Mouse (Mus musculus) MEL (cell line): ENCODE measurements around the gene Itpr1. TPM values are rescaled to one million over a fixed set of nuclear protein-coding genes. Genes with fewer than 3 reads are reported as not detected.

Experiments
- DNase-seq: peaks from one replicate; pipeline ENCODE4 v3.0.0; 2011; ENCODE audit warnings: low read depth, low spot score
- H3K27ac ChIP-seq: 2 replicates; pipeline ENCODE4 v1.5.1; 2012; ENCODE audit warnings: low read depth, mild to moderate bottlenecking, control low read depth, low read length, moderate library complexity; ENCODE audit not compliant: control insufficient read depth
- H3K27me3 ChIP-seq, 2 experiments: fragments of 150-350 bp in 1 of 2; sonication (generic) in 1 of 2; 2 replicates each; pipeline ENCODE4 v1.6.1; 2012; ENCODE audit warnings: low read length in 2 of 2, mild to moderate bottlenecking in 2 of 2, improper control_type of control experiment in 1 of 2, moderate library complexity in 1 of 2; ENCODE audit not compliant: insufficient read depth in 2 of 2, control insufficient read depth in 1 of 2
- H3K36me3 ChIP-seq, 2 experiments: 2 replicates each; pipeline ENCODE4 v1.6.1; 2012 to 2014; ENCODE audit warnings: low read length in 2 of 2, improper control_type of control experiment in 1 of 2, inconsistent platforms in 1 of 2, mild to moderate bottlenecking in 1 of 2; ENCODE audit not compliant: insufficient read depth in 2 of 2, control insufficient read depth in 1 of 2
- H3K4me1 ChIP-seq, 2 experiments: fragments of 150-350 bp in 1 of 2; sonication (generic) in 1 of 2; 2 replicates each; pipeline ENCODE4 v1.6.1; 2012; ENCODE audit warnings: low read length in 2 of 2, improper control_type of control experiment in 1 of 2, mild to moderate bottlenecking in 1 of 2; ENCODE audit not compliant: insufficient read depth in 2 of 2, control insufficient read depth in 1 of 2
- H3K4me3 ChIP-seq, 2 experiments: fragments of 150-350 bp in 1 of 2; sonication (generic) in 1 of 2; 2 replicates each; pipeline ENCODE4 v1.5.1; 2012; ENCODE audit warnings: low read depth in 2 of 2, low read length in 2 of 2, mild to moderate bottlenecking in 2 of 2, moderate library complexity in 2 of 2, control low read depth in 1 of 2, improper control_type of control experiment in 1 of 2; ENCODE audit not compliant: control insufficient read depth in 1 of 2, insufficient read depth in 1 of 2
- H3K79me2 ChIP-seq: 2 replicates; pipeline ENCODE4 v1.6.1; 2012; ENCODE audit warnings: mild to moderate bottlenecking, low read length, moderate library complexity; ENCODE audit not compliant: control insufficient read depth, poor library complexity, insufficient read depth
- H3K9ac ChIP-seq: 2 replicates; pipeline ENCODE4 v1.6.1; 2012; ENCODE audit warnings: low read depth, mild to moderate bottlenecking, control low read depth, low read length, moderate library complexity; ENCODE audit not compliant: control insufficient read depth, poor library complexity, severe bottlenecking
- H3K9me3 ChIP-seq: fragments of 150-350 bp; sonication (generic); replicated peaks from 2 replicates; pipeline ENCODE4 v1.6.1; 2012; ENCODE audit warnings: mild to moderate bottlenecking, low read length, improper control_type of control experiment, moderate library complexity; ENCODE audit not compliant: insufficient read depth
- CHD1 ChIP-seq: IDR thresholded peaks from 2 replicates; pipeline ENCODE4 v1.6.1; 2012; ENCODE audit warnings: low read depth, mild to moderate bottlenecking, inconsistent platforms, low read length, improper control_type of control experiment
- CHD2 ChIP-seq: IDR thresholded peaks from 2 replicates; pipeline ENCODE4 v1.6.1; 2011; ENCODE audit warnings: low read length, improper control_type of control experiment
- E2F4 ChIP-seq: IDR thresholded peaks from 2 replicates; pipeline ENCODE4 v1.6.1; 2011; ENCODE audit warnings: low read depth, low read length, improper control_type of control experiment, borderline replicate concordance
- ELF1 ChIP-seq: IDR thresholded peaks from 2 replicates; pipeline ENCODE4 v1.6.1; 2014; ENCODE audit warnings: low read depth, mild to moderate bottlenecking, inconsistent platforms, low read length, improper control_type of control experiment, moderate library complexity
- ETS1 ChIP-seq: IDR thresholded peaks from 2 replicates; pipeline ENCODE4 v1.6.1; 2012; ENCODE audit warnings: low read depth, mild to moderate bottlenecking, inconsistent platforms, low read length, improper control_type of control experiment, moderate library complexity
- GABPA ChIP-seq: IDR thresholded peaks from 2 replicates; pipeline ENCODE4 v1.6.1; 2012; ENCODE audit warnings: low read depth, mild to moderate bottlenecking, inconsistent platforms, low read length, improper control_type of control experiment, moderate library complexity
- JUND ChIP-seq: IDR thresholded peaks from 2 replicates; pipeline ENCODE4 v1.6.1; 2011; ENCODE audit warnings: low read depth, mild to moderate bottlenecking, improper control_type of control experiment, low read length
- KAT2A ChIP-seq: conservative IDR thresholded peaks from 2 replicates; pipeline ENCODE4 v1.6.1; 2012; ENCODE audit warnings: low read depth, low read length, improper control_type of control experiment, inconsistent platforms
- MAZ ChIP-seq: IDR thresholded peaks from 2 replicates; pipeline ENCODE4 v1.6.1; 2012; ENCODE audit warnings: low read depth, mild to moderate bottlenecking, inconsistent platforms, low read length, improper control_type of control experiment
- MXI1 ChIP-seq: IDR thresholded peaks from 2 replicates; pipeline ENCODE4 v1.6.1; 2011; ENCODE audit warnings: mild to moderate bottlenecking, low read depth, low read length, improper control_type of control experiment
- MYB ChIP-seq: IDR thresholded peaks from 2 replicates; pipeline ENCODE4 v1.6.1; 2011; ENCODE audit warnings: mild to moderate bottlenecking, low read depth, low read length, improper control_type of control experiment
- MYC ChIP-seq: IDR thresholded peaks from 2 replicates; pipeline ENCODE4 v1.6.1; 2011; ENCODE audit warnings: low read depth, mild to moderate bottlenecking, low read length, improper control_type of control experiment, moderate library complexity
- NELFE ChIP-seq: IDR thresholded peaks from 2 replicates; pipeline ENCODE4 v1.6.1; 2011; ENCODE audit warnings: low read depth, low read length, improper control_type of control experiment
- POLR2A ChIP-seq, 2 experiments: IDR thresholded peaks; 2 replicates each; pipeline ENCODE4 v1.6.1; 2011 to 2012; ENCODE audit warnings: low read length in 2 of 2, mild to moderate bottlenecking in 2 of 2, control low read depth in 1 of 2, improper control_type of control experiment in 1 of 2, low read depth in 1 of 2, moderate library complexity in 1 of 2; ENCODE audit not compliant: control insufficient read depth in 1 of 2, insufficient read depth in 1 of 2, poor library complexity in 1 of 2
- POLR2AphosphoS2 ChIP-seq: IDR thresholded peaks from 2 replicates; pipeline ENCODE4 v1.6.1; 2011; ENCODE audit warnings: low read length, improper control_type of control experiment
- POLR2AphosphoS5 ChIP-seq: IDR thresholded peaks from 2 replicates; pipeline ENCODE4 v1.6.1; 2012; ENCODE audit warnings: low read depth, borderline replicate concordance, mild to moderate bottlenecking, inconsistent platforms, low read length, moderate library complexity, mixed read lengths
- RAD21 ChIP-seq: IDR thresholded peaks from 2 replicates; pipeline ENCODE4 v1.6.1; 2011; ENCODE audit warnings: mild to moderate bottlenecking, low read depth, low read length, improper control_type of control experiment
- RCOR1 ChIP-seq: IDR thresholded peaks from 2 replicates; pipeline ENCODE4 v1.6.1; 2012; ENCODE audit warnings: low read depth, mild to moderate bottlenecking, inconsistent platforms, low read length, improper control_type of control experiment
- SMC3 ChIP-seq: IDR thresholded peaks from 2 replicates; pipeline ENCODE4 v1.6.1; 2011; ENCODE audit warnings: low read depth, low read length, improper control_type of control experiment
- TAL1 ChIP-seq: IDR thresholded peaks from 2 replicates; pipeline ENCODE4 v1.6.1; 2012; ENCODE audit warnings: mild to moderate bottlenecking, inconsistent platforms, low read length, moderate library complexity, mixed read lengths
- TCF12 ChIP-seq: IDR thresholded peaks from 2 replicates; pipeline ENCODE4 v1.6.1; 2014; ENCODE audit warnings: low read depth, mild to moderate bottlenecking, inconsistent platforms, low read length, improper control_type of control experiment, moderate library complexity
- UBTF ChIP-seq: IDR thresholded peaks from 2 replicates; pipeline ENCODE4 v1.6.1; 2012; ENCODE audit warnings: low read depth, mild to moderate bottlenecking, inconsistent platforms, low read length, improper control_type of control experiment, moderate library complexity, borderline replicate concordance; ENCODE audit not compliant: insufficient read depth
- USF1 ChIP-seq: IDR thresholded peaks from 2 replicates; pipeline ENCODE4 v1.6.1; 2014; ENCODE audit warnings: low read depth, mild to moderate bottlenecking, inconsistent platforms, low read length, improper control_type of control experiment, moderate library complexity
- USF2 ChIP-seq, 2 experiments: IDR thresholded peaks; 2 replicates each; pipeline ENCODE4 v1.6.1; 2011 to 2012; ENCODE audit warnings: improper control_type of control experiment in 2 of 2, low read length in 2 of 2, borderline replicate concordance in 1 of 2, inconsistent platforms in 1 of 2, low read depth in 1 of 2, mild to moderate bottlenecking in 1 of 2; ENCODE audit not compliant: insufficient read depth in 1 of 2
- ZC3H11A ChIP-seq: IDR thresholded peaks from 2 replicates; pipeline ENCODE4 v1.6.1; 2012; ENCODE audit warnings: low read depth, mild to moderate bottlenecking, inconsistent platforms, low read length, improper control_type of control experiment
- ZKSCAN1 ChIP-seq: IDR thresholded peaks from 2 replicates; pipeline ENCODE4 v1.6.1; 2012; ENCODE audit warnings: low read depth, mild to moderate bottlenecking, inconsistent platforms, low read length, improper control_type of control experiment, moderate library complexity
- polyA plus RNA-seq, 2 experiments: library from polyadenylated mRNA; stranded (reverse) in 1 of 2; unstranded in 1 of 2; fragments of >175 nt in 1 of 2; fragments of >200 nt in 1 of 2; gene quantifications; 2 replicates each; pipeline versions ENCODE4 v1.2.1 to v1.2.4; 2012; ENCODE audit warnings: low replicate concordance in 2 of 2, low read depth in 1 of 2; ENCODE audit not compliant: insufficient read length in 2 of 2, insufficient read depth in 1 of 2, missing spikeins in 1 of 2
- total RNA-seq: library from RNA; depleted of rRNA; stranded (reverse); fragments of 300-350 nt; gene quantifications from 2 replicates; pipeline ENCODE4 v1.2.3, GENCODE M21; 2012

Gene Itpr1
- total and polyA plus RNA-seq, 3 experiments = 15.6 to 19.0 TPM; not detected in 1

DNA sequence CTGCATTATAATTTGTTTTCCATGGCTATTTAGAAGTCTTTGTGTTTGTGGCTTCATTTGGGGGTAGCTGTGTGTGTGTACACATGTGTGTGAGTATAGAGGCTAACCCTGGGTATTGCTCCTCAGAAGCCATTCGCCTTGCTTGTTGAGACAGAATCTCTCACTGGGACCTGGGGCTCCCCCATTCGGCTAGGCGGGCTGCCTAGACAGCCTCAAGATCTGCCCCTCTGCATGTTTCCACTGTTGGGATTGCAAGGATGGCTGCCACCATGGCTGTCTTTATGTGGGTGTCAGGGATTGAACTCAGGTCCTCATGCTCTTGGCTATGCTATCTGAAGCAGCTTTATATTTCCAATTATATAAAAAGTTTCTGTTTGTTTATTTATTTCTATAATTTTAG lies 44.3 kb downstream of the Itpr1 start:
- no peaks in the 10 kb centered on the region for H3K9me3 ChIP-seq
- H3K9ac ChIP-seq = no peak overlapping the region
- no peak for DNase-seq
- H3K27ac ChIP-seq = no peak overlapping the region
- peaks cover 0 to 28% of the 10 kb centered on the region in 2 experiments; a peak in 3 of 4 replicates for H3K36me3 ChIP-seq
- no peak for TF ChIP-seq JUND
- no peak for TF ChIP-seq ZKSCAN1
- no peak for TF ChIP-seq TCF12
- no peak for TF ChIP-seq POLR2AphosphoS5
- TF ChIP-seq USF1 = no peak
- no peak for TF ChIP-seq ZC3H11A
- no peak for TF ChIP-seq MYC
- TF ChIP-seq GABPA = no peak
- TF ChIP-seq TAL1 = no peak
- TF ChIP-seq NELFE = no peak
- no peak overlapping the region for H3K4me3 ChIP-seq
- H3K4me1 ChIP-seq = peaks cover 17 to 19% of the 10 kb centered on the region in 2 experiments
- H3K79me2 ChIP-seq = no peaks in the 10 kb centered on the region; the same call in 1 of the 2 replicates
- H3K27me3 ChIP-seq = no peaks in the 10 kb centered on the region

DNA sequence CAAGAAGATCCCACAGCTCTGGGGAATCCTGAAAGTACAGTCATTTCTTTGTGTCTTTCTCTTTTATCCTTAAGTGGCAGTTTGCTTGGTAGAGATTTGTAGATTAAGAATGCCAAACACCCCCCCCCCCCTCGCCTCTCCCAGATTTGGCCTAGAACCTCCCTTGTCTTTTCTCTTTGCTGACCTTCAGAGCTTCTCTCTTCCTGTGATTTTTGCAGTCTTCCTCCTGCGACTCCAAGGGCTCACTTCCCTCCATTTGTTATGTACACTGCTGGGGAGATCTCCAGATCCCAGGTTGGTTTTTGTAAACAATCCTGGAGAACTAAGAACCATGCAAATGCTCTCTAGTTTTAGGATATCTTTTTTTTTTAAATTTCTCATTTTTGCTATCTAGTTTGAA lies 45.7 kb downstream of the Itpr1 start:
- DNase-seq = no peak

DNA sequence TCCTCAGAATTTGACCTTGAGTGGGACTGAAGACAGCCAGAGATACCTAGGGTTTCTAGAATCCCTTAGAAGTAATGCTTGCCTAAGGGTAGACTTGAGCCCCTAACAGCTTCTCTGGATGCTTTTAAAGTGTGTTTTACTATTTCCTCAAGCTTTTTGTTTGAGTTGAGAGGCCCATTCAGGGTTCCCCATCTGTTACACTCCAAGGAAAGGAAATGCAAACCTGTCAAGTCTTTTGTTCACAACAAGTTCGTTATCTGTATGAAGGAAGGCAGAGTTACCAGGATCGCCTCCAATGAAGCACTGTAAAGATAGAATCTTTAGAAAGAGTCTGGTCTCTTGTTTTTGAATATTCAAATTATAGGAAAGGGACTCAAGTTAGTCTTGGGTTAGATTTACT lies 46.8 kb downstream of the Itpr1 start:
- peak; percentile 32 for DNase-seq
- no peaks in the 10 kb centered on the region for H3K27me3 ChIP-seq
- no peak for TF ChIP-seq USF1
- no peak for TF ChIP-seq POLR2AphosphoS5
- TF ChIP-seq E2F4 = no peak
- no peak for TF ChIP-seq KAT2A
- no peak for TF ChIP-seq MXI1
- TF ChIP-seq SMC3 = no peak
- TF ChIP-seq UBTF = no peak
- no peak for TF ChIP-seq CHD2
- no peak for TF ChIP-seq MYB
- no peak for TF ChIP-seq USF2 (IDR thresholded peaks at IDR 0.05; ENCODE audit: borderline replicate concordance in 1 of 2, insufficient read depth in 1 of 2, low read depth in 1 of 2, low read length in 2 of 2)
- TF ChIP-seq ELF1 = no peak
- TF ChIP-seq ETS1 = no peak
- TF ChIP-seq RAD21 = no peak
- no peak for TF ChIP-seq CHD1
- no peak for TF ChIP-seq ZC3H11A
- TF ChIP-seq RCOR1 = no peak
- no peak for TF ChIP-seq POLR2A (IDR thresholded peaks at IDR 0.05; ENCODE audit: control insufficient read depth in 1 of 2, insufficient read depth in 1 of 2, low read depth in 1 of 2, low read length in 2 of 2, poor library complexity in 1 of 2)

More for the DNA sequence above, 45.7 kb downstream of the Itpr1 start:
- H3K27ac ChIP-seq = no peak overlapping the region
- H3K4me3 ChIP-seq = no peak overlapping the region
- H3K27me3 ChIP-seq = no peaks in the 10 kb centered on the region
- peaks cover 17 to 19% of the 10 kb centered on the region in 2 experiments for H3K4me1 ChIP-seq
- TF ChIP-seq MXI1 = no peak
- no peak for TF ChIP-seq ZKSCAN1
- no peak for TF ChIP-seq MAZ
- TF ChIP-seq SMC3 = no peak
- TF ChIP-seq POLR2AphosphoS2 = no peak
- no peak for TF ChIP-seq MYB
- no peak for TF ChIP-seq TAL1
- TF ChIP-seq JUND = no peak
- no peaks in the 10 kb centered on the region for H3K9me3 ChIP-seq
- H3K36me3 ChIP-seq = peaks cover 0 to 28% of the 10 kb centered on the region in 2 experiments; a peak in 3 of 4 replicates
- H3K79me2 ChIP-seq = no peaks in the 10 kb centered on the region; the same call in 1 of the 2 replicates
- H3K9ac ChIP-seq = no peak overlapping the region

More for the DNA sequence above, 46.8 kb downstream of the Itpr1 start:
- Histone ChIP-seq H3K9me3 (no peaks in the 10 kb centered on the region), H3K9ac (no peak overlapping the region), H3K4me1 (peaks cover 17 to 19% of the 10 kb centered on the region in 2 experiments), H3K4me3 (no peak overlapping the region), H3K36me3 (peaks cover 0 to 28% of the 10 kb centered on the region in 2 experiments; a peak in 3 of 4 replicates), H3K79me2 (no peaks in the 10 kb centered on the region; the same call in 1 of the 2 replicates), H3K27ac (no peak overlapping the region)
